Mouse (Mus musculus): ENCODE data around the gene Clic1.
"Not testable (repeated sequence)": the region's sequence is repeated elsewhere in the genome, so short reads cannot be mapped to it uniquely, and the experiment has no call there.

Gene Clic1

DNA sequence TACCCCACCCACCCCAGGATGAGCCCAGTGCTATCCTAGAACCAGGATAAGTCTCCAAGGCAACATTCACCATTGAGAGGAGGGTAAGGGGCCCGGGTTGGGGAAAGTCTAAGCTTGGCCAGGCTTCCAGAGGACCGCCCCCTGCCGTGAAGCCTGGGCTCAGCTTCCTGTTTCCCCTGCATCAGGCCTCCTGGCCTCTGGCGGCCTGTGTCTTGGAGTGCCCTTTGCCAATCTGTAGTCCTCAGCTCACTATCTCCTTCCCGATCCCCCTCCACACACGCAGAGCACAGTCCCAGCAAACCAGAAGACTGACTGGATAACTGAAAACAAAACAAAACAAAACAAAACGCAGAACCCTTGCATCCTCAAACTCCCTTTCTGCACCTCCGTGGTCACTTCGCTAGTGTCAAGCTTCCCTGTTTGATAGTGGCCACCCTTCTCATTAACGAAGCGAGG is at the start of gene Clic1:
Gene Clic1 (plus strand): TSS at position 406 of the 456 bp plus-strand sequence.
- DNase-seq (ENCODE audit: low spot score), result peak; percentile 56

DNA sequence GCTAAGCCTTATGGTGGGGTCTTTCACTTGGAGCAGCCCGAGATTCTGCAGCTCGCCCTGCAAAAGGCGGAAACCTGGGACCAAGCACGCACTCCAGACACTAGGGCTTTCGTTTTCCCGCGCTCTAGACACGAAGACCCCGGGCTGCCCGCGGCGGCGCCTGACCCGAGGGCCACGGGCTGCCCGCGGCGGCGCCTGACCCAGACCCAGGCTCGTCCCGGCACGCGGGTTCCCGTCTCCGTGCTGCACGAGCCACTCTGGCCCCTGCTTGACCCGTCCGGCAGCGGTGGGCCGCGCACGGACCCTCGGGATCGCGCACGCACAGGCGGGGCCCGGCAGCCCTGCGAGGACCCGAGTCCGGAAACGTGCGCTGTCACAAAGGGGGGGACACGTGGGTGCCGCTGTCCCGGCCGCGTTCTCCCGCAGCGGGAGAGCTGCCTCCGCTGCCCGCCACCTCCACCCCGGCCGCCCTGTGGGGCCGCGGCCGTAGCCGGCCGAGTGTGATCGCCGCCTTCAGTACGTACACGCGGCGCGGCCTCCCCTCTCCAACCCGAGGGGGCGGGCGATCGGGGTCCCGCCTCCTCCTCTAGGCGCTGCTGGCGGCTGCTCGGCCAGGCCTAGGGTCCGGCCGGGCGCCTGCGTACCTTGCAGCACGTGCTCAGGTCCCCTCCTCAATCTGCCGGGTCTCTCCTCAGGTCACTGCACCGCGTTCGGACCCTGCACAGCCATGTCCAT is 48.9 kb upstream of the Clic1 start, which contains the start of gene Vars:
Gene Vars (plus strand): TSS at position 271 of the 735 bp plus-strand sequence.
- peak; percentile 85 for DNase-seq (ENCODE audit: low spot score)

DNA sequence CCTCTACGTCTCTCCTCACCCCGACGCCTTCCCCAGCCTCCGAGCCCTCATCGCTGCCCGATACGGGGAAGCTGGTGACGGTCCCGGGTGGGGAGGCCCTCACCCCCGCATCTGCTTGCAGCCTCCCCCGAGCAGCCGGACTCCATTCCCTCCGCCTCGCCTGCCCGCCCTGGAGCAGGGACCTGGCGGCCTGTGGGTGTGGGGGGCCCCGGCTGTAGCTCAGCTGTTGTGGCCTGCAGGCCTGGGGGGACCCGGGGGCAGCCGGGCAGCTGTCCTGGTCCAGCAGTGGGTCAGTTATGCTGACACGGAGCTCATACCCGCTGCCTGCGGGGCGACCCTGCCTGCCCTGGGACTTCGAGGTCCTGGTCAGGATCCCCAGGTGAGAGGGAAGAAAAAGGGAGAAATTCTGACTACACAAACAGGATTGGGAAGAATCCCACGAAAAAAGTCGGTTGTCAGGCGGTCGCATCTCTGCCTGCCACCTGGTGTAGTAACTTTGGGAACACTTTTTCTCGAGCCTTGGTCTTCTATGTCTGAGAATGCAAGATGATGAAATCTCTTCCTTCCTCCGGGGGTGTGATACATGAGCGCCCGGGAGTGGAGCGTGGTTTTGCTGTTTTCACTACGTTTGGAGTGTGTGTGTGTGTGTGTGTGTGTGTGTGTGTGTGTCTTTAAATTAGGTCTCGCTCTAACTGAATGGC is 48.2 kb upstream of the Clic1 start:
- DNase-seq (ENCODE audit: low spot score), result no peak

DNA sequence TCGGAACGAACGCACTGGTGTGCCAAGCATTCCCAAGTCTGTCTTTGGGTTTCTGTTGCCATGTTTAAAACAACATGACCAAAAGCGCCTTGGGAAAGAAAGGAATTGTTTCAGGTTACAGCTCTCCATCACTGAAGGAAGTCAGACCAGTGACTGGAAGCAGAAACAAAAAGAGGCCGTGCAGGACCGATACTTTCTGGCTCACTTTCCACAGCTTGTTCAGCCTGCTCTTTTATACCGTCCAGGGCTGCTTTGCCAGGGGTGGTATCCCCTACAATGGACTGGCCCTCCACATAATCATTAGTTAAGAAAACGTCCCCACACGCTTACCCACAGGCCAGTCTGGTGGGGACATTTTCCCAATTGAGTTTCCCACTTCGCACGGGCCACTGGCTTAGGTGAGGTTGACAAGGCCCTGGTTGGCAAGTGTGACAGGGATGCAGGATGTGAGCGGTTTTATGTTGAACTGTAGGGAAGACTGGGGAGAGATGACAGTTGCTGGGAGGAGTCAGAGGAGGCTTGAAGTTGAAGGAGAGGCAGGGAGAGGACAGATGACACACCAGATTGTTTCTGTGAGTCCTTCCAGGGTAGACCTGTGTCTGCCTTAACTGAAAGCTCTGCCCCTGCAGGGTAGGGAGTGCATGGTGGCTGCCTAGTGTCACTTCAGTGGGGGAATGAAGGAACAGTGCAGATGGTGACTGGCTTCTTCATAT is 47.5 kb upstream of the Clic1 start:
- no peak for DNase-seq (ENCODE audit: low spot score)

DNA sequence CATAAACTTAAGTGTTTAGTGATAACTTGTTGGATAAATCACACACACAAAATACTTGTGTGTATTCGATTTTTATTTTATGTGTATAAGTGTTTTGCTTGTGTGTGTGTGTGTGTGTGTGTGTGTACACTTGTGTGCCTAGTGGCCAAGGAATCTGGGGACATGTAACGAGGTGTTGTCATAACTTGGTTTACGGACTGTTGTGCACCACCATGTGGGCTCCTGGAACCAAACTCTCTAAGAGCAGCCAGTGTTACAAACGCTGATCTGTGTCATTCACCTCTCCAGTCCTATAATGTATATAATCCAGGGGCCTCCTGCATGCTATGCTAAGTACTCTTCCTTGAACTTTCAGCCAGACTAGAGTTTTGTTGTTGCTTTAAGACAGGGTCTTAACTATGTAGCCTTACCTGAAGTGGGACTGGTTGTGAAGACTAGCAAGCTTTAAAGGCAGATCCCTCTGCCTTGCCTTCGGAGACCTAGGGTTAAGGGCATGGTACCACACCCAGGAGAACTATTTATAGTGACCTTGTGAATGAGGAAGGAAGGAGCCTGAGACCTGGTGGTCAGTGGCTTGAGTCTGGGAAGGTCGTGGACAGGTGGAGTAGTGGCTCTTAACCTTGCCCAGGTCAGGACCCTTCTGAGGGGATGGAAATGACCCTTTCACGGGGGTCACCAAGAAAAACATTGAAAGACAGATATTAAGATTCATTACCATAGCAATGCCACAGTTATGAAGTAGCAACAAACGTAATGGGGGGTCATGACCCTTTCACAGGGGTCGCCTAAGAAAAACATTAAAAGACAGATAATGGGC is 46.5 kb upstream of the Clic1 start:
- no peak for DNase-seq (ENCODE audit: low spot score)

DNA sequence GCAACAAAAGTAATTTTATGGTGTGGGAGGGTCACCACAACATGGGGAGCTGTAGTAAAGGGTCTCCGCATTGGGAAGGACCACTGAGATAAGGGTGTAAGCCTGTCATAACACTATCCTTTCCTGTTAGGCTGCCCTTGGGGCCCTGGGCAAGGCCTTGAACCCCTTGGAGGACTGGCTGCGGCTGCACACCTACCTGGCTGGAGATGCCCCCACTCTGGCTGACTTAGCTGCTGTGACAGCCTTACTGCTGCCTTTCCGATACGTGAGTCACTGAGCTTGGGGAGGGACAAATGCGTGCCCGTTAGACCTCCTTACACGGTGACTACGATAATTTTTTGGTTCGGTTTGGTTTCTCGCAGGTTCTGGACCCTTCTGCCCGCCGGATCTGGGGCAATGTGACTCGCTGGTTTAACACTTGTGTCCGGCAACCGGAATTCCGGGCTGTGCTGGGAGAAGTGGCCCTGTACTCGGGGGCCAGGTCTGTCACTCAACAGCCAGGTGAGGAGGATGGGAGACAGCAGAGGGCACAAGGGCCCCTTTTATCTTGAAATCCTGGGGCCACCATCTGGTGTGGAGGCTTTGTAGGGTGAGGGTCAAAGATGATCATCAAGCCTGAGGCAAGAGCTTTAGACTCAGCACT is 45.6 kb upstream of the Clic1 start:
- no peak for DNase-seq (ENCODE audit: low spot score)

DNA sequence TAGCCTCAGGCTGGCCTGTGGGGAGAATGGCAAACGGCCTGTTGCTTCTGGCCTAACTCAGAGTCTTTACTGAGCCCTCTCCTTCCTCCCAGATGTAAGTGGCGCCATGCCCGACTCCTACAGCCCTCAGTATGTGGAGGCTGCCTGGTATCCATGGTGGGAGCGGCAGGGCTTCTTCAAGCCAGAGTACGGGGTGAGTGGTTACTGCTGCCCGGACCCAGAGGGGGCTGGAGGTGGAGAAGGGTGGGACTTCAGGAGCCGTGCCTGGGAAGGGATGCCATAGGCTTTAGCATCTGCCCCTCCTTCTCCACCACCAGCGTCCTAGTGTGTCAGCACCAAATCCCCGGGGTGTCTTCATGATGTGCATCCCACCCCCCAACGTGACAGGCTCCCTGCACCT is 44.6 kb upstream of the Clic1 start:
- DNase-seq (ENCODE audit: low spot score), result no peak

DNA sequence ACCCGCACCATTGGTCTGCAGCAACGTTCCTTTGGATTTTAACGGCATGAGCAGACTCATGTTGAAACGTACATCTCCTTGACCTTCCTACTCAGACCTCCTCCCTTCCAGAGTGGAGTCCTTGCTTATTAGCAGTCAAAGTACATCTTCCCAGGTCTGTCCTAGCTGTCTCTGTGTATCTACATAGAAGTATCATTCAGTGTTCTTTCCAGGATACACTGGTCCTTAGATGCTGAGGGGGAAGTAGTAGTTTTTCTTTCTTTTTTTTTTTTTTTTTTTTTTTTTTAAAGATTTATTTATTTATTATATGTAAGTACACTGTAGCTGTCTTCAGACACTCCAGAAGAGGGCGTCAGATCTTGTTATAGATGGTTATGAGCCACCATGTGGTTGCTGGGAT is 43.9 kb upstream of the Clic1 start:
- not testable (repeated sequence) for DNase-seq (ENCODE audit: low spot score)

DNA sequence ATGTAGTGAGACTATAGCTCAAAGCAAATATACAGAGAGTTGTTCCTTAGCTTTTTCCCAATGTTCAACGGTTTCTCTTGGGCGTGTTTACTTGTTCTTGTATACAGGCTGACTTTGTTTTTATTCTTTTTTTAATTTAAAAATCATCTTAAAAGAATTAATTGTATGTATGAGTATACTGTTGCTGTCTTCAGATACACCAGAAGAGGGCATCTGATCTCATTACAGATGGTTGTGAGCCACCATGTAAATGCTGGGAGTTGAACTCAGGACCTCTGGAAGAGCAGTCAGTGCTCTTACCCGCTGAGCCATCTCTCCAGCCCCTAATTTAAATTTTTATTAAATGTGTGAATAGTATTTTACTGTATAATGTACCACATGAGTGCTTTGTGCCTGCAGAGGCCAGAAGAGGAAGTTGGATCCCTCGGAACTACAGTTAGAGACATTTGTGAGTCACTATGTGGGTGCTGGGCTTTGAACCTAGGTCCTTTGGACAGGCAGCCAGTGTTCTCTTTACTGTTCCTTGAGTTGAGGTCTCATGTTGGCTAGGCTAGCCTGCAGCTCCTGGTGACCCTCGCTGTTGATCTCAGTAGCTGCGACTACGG is 42.3 kb upstream of the Clic1 start:
- no peak for DNase-seq (ENCODE audit: low spot score)

DNA sequence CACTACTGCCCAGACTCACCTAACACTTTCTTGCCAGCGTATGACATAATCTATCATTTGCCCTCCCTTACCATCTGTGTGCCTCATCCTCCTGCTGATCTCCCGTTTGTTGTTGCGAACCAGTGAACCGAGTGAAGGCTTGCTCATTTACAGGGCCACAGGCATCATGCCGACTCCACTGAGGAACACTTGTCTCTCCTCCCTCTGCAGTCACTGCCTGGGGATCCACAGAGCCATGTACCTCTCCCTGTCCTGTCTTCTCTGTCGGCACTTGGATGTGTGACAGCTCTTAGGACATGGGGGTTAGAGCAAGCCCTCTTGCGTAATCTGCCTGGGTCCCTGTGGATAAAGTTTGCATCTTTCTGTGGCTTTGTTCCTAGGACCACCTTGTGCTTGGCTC is 40.2 kb upstream of the Clic1 start:
- no peak for DNase-seq (ENCODE audit: low spot score)

DNA sequence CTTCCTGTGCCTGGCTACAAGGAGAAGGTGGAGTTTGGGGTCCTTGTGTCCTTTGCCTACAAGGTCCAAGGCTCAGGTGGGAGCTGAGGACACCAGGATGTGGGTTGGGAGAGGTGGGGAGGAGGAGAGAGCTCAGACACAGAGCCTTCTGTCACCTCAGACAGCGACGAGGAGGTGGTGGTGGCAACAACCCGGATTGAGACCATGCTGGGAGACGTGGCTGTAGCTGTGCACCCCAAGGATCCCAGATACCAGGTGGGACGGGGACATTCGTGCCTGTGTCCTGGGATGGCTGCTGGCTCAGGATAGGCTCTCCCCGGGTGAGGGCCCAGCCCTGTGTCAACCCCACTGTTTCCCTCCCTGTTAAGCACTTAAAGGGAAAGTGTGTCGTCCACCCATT is 38.3 kb upstream of the Clic1 start:
- no peak for DNase-seq (ENCODE audit: low spot score)

DNA sequence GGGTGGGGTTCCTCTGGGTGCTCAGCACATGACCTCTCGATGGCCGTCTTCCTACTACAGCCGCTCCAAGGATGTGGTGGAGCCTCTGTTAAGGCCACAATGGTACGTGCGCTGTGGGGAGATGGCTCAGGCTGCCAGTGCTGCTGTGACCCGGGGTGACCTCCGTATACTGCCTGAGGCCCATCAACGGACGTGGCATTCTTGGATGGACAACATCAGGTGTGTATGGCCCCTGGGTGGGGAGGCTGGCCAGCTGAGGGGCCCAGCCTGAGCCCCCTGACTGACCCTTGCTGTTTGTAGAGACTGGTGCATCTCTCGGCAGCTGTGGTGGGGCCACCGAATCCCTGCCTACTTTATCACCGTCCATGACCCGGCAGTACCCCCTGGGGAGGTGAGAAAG is 37.3 kb upstream of the Clic1 start:
- DNase-seq (ENCODE audit: low spot score), result no peak

DNA sequence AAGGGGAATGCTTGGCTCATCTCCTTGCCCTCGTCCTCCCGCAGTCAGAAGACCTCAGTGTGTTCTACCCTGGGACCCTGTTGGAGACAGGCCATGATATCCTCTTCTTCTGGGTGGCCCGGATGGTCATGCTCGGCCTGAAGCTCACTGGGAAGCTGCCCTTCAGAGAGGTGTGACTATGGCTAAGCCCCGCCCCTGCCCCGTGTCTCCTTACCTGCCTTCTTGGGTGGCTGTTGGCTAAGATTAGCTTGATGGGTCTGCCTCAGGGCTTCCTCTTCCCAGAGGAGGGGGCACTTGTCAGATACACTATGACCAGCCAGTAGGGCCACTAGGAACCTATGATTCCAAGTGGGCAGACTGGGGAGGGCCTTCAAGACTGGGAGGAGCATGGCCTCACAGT is 36.5 kb upstream of the Clic1 start:
- no peak for DNase-seq (ENCODE audit: low spot score)

DNA sequence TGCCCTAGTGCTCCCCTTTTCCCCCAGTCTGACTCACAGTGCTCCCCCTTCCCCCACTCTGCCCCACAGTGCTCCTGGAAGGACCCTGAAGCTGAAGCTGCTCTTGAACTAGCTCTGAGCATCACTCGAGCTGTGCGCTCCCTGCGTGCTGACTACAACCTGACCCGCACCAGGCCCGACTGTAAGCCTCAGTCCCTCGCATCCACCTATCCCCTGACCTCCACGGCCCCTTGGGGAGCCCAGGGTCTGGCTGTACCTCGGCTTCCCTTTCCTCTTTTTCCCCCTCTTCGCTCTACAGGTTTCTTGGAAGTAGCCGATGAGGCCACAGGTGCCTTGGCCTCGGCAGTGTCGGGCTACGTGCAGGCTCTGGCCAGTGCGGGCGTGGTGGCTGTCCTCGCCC is 34.5 kb upstream of the Clic1 start:
- no peak for DNase-seq (ENCODE audit: low spot score)

DNA sequence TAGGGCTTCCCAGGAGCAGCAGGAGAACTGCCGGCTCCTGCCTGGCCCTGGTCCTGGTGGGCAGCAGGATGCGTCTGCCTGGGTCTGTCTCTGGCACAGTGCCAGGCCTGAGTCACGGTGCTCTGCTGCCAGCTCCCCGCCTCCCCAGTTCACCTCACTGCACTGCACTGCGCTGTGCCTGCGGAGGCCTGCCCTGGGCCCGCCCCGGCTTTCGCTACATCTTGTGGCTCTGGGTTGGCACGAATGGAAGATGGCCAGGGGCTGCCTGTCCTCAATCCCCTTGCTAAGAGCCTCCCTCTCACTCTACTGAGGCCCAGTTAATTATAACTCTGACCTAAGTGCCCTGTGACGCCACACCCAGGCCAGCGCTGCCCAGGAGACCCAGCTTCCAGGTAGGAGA is 33.4 kb upstream of the Clic1 start, which contains the start of gene Vwa7:
Gene Vwa7 (plus strand): TSS at position 204 of the 400 bp plus-strand sequence.
- DNase-seq (ENCODE audit: low spot score), result peak; percentile 72

DNA sequence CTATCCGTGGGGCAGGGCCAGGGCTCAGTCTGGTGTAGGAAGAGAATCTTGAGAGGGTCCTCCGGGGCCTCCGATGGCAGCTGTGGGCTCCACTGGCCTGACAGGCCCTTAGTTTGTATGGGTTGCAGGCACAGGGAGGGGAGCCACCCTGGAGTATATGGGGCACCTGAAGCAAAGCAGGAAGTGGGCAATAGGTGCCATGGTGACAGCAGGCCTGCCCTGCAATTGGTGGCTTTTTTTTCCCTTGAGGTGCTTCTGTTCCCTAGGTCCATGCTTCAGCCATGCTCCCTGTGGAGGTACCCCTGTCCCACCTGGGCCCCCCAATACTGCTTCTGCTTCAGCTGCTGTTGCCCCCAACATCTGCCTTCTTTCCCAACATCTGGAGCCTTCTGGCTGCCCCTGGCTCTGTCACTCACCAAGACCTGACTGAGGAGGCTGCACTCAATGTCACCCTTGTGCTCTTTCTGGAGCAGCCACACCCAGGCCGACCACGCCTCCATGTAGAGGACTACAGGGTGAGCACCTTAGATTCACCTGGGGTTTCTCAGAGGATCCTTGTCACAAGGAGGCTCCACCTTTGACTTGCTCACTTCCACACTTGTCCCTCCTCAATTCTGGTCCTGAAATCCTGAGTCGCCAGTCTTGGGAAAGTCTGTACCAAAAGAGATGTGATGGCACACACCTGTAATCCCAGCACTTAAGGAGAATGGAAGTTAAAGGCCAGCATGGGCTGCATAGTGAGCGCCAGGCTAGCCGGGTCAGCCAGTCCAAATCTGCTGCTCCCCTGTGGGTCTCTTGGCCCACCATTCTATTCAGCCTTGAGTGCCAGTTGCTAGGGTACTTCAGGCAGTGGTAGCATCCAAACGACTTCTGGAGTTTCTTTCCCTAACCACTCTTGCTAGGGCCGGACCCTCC is 32.7 kb upstream of the Clic1 start:
- DNase-seq (ENCODE audit: low spot score), result no peak

DNA sequence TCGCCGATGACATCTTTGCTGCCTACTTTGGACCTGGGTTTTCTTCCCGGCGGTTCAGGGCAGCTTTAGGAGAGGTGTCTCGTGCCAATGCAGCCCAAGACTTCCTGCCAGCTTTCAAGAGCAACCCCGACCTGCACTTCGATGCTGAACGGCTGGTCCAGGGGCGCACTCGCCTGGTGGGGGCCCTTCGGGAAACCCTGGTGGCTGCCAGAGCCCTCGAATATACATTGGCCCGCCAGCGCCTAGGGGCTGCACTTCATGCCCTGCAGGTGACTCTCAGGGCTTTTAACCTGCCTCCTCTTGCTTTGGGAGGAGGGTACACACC is 32.1 kb upstream of the Clic1 start:
- DNase-seq (ENCODE audit: low spot score), result no peak

DNA sequence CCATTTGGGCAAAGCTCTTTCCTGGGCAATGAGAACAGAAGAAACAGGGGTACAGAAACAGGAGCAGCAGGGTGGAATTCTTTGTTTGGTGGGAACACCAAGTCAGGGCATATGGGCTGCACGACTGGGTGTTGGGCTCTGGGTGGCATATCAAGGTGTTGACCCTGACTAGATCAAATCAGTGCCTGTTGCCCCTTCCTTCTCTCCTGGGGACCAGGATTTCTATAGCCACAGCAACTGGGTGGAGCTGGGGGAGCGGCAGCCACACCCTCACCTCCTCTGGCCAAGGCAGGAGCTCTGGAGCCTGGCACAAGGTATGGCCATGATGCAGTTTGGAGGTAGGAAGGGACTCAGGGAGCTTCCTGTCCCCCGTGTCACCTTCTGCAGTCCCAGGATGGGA is 31.6 kb upstream of the Clic1 start:
- DNase-seq (ENCODE audit: low spot score), result no peak

DNA sequence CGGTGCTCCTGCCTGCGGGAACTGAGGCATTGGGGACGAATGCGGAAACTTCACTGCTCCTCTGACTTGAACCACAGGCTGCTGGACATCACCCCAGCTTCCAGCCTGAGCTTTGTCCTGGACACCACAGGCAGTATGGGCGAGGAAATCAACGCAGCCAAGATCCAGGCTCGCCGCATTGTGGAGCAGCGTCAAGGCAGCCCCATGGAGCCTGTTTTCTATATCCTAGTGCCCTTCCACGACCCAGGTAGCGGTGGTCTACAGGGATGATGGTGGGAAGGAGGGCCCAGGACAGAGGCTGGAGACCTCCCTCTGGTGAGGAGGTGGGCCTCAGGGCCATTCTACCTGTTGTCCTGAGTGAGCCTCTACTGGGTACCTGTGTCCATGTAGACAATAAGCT is 29.9 kb upstream of the Clic1 start:
- DNase-seq (ENCODE audit: low spot score), result no peak

DNA sequence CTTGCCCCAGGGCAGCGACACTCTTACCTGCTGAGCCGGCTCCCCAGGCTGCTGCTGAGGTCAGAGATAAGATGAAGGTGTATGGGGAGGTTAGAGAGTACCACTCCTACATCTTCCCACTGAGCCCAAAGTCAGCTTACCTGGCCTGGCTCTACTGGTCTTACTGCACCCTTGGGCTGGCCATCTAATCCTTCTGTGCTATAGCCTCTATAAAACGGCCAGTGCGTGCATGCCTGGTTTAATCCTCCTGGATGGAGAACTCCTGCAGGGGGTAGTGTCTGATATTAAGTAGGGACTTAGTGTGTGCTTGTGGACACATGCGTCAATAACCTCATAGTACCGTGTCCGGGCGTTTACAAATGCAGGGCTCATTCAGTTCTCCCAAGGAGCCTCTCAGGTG is 29.2 kb upstream of the Clic1 start:
- DNase-seq (ENCODE audit: low spot score), result no peak

Data from urinary bladder, postnatal 14 days (tissue).